Mouse (Mus musculus) T-helper 2 cell (primary cell): ENCODE measurements at regions not wholly inside any gene's neighbourhood (a gene's known extent, or its start where the extent isn't known, plus 50 kb on each side); places are given as distances from the start of the nearest gene placed in this dataset.

Source experiments
- in situ Hi-C: fragments of 300-600 bp; cut with MboI, MseI; formaldehyde crosslinking; loops from one replicate; pipeline ENCODE4 v1.15.1; 2025; ENCODE audit warnings: high pct_unique_total_duplicates

- in situ Hi-C loops: no loop called here
These were observed 211.7 kb upstream of the Ntm start for GRCm38 (mm10) chr9:30174646-30175045.

- in situ Hi-C loops: no loop called here
These were observed 212.4 kb upstream of the Ntm start for GRCm38 (mm10) chr9:30175376-30175775.

GRCm38 (mm10) chr9:30183409-30183808 lies 220.5 kb upstream of the Ntm start:
- in situ Hi-C loops: no loop called here

GRCm38 (mm10) chr9:30184996-30185763 lies 222.2 kb upstream of the Ntm start:
- in situ Hi-C loops: no loop called here

- in situ Hi-C loops: no loop called here
These were observed 223.3 kb upstream of the Ntm start for GRCm38 (mm10) chr9:30186261-30186660.

GRCm38 (mm10) chr9:30190078-30190477 lies 227.1 kb upstream of the Ntm start:
- in situ Hi-C loops: no loop called here

GRCm38 (mm10) chr9:30191119-30191518 lies 228.2 kb upstream of the Ntm start:
- in situ Hi-C loops: no loop called here

- in situ Hi-C loops: no loop called here
These were observed 229.0 kb upstream of the Ntm start for GRCm38 (mm10) chr9:30191902-30192301.

- in situ Hi-C loops: no loop called here
These were observed 231.9 kb upstream of the Ntm start for GRCm38 (mm10) chr9:30194866-30195265.

GRCm38 (mm10) chr9:30202411-30202810 lies 224.5 kb upstream of the Snx19 start:
- in situ Hi-C loops: no loop called here

- in situ Hi-C loops: no loop called here
These were observed 219.3 kb upstream of the Snx19 start for GRCm38 (mm10) chr9:30207631-30208030.

GRCm38 (mm10) chr9:30209806-30210205 lies 217.1 kb upstream of the Snx19 start:
- in situ Hi-C loops: no loop called here

GRCm38 (mm10) chr9:30212471-30213075 lies 214.3 kb upstream of the Snx19 start:
- in situ Hi-C loops: no loop called here

- in situ Hi-C loops: no loop called here
These were observed 192.3 kb upstream of the Snx19 start for GRCm38 (mm10) chr9:30234501-30235163.

- in situ Hi-C loops: no loop called here
These were observed 191.1 kb upstream of the Snx19 start for GRCm38 (mm10) chr9:30235791-30236190.

- in situ Hi-C loops: no loop called here
These were observed 184.8 kb upstream of the Snx19 start for GRCm38 (mm10) chr9:30242107-30242506.

GRCm38 (mm10) chr9:30264533-30265168 lies 162.3 kb upstream of the Snx19 start:
- in situ Hi-C loops: no loop called here

GRCm38 (mm10) chr9:30271081-30271480 lies 155.8 kb upstream of the Snx19 start:
- in situ Hi-C loops: no loop called here

GRCm38 (mm10) chr9:30273836-30274235 lies 153.1 kb upstream of the Snx19 start:
- in situ Hi-C loops: no loop called here

GRCm38 (mm10) chr9:30278231-30278630 lies 148.7 kb upstream of the Snx19 start:
- in situ Hi-C loops: no loop called here

- in situ Hi-C loops: no loop called here
These were observed 143.7 kb upstream of the Snx19 start for GRCm38 (mm10) chr9:30283080-30283770.

GRCm38 (mm10) chr9:30283771-30284148 lies 143.1 kb upstream of the Snx19 start:
- in situ Hi-C loops: no loop called here
